Mouse (Mus musculus): ENCODE data around the gene Serpine1.

- TF ChIP-seq POLR2A (IDR thresholded peaks at IDR 0.05; ENCODE audit: control insufficient read depth in 1 of 2, insufficient read depth in 1 of 2, low read depth in 1 of 2, low read length in 2 of 2, poor library complexity in 1 of 2) (no peak), E2F4 (IDR thresholded peaks at IDR 0.05; ENCODE audit: borderline replicate concordance, low read depth, low read length) (no peak), SMC3 (IDR thresholded peaks at IDR 0.05; ENCODE audit: low read depth, low read length) (no peak)
Observed at GRCm38 (mm10) chr5:137039453-137039852, 32.6 kb downstream of the Serpine1 start.

Data from MEL (cell line).